Mouse (Mus musculus) MEL (cell line): ENCODE measurements at regions not wholly inside any gene's neighbourhood (a gene's known extent, or its start where the extent isn't known, plus 50 kb on each side); places are given as distances from the start of the nearest gene placed in this dataset.
A peak's percentile ranks its signal among the peaks of the same experiment; 100 is the strongest.

Experiments used
- DNase-seq: peaks from one replicate; pipeline ENCODE4 v3.0.0; 2011; ENCODE audit warnings: low read depth, low spot score
- H3K27ac ChIP-seq: 2 replicates; pipeline ENCODE4 v1.5.1; 2012; ENCODE audit warnings: low read depth, mild to moderate bottlenecking, control low read depth, low read length, moderate library complexity; ENCODE audit not compliant: control insufficient read depth
- H3K27me3 ChIP-seq, 2 experiments: fragments of 150-350 bp in 1 of 2; sonication (generic) in 1 of 2; 2 replicates each; pipeline ENCODE4 v1.6.1; 2012; ENCODE audit warnings: low read length in 2 of 2, mild to moderate bottlenecking in 2 of 2, improper control_type of control experiment in 1 of 2, moderate library complexity in 1 of 2; ENCODE audit not compliant: insufficient read depth in 2 of 2, control insufficient read depth in 1 of 2
- H3K36me3 ChIP-seq, 2 experiments: 2 replicates each; pipeline ENCODE4 v1.6.1; 2012 to 2014; ENCODE audit warnings: low read length in 2 of 2, improper control_type of control experiment in 1 of 2, inconsistent platforms in 1 of 2, mild to moderate bottlenecking in 1 of 2; ENCODE audit not compliant: insufficient read depth in 2 of 2, control insufficient read depth in 1 of 2
- H3K4me1 ChIP-seq, 2 experiments: fragments of 150-350 bp in 1 of 2; sonication (generic) in 1 of 2; 2 replicates each; pipeline ENCODE4 v1.6.1; 2012; ENCODE audit warnings: low read length in 2 of 2, improper control_type of control experiment in 1 of 2, mild to moderate bottlenecking in 1 of 2; ENCODE audit not compliant: insufficient read depth in 2 of 2, control insufficient read depth in 1 of 2
- H3K4me3 ChIP-seq, 2 experiments: fragments of 150-350 bp in 1 of 2; sonication (generic) in 1 of 2; 2 replicates each; pipeline ENCODE4 v1.5.1; 2012; ENCODE audit warnings: low read depth in 2 of 2, low read length in 2 of 2, mild to moderate bottlenecking in 2 of 2, moderate library complexity in 2 of 2, control low read depth in 1 of 2, improper control_type of control experiment in 1 of 2; ENCODE audit not compliant: control insufficient read depth in 1 of 2, insufficient read depth in 1 of 2
- H3K79me2 ChIP-seq: 2 replicates; pipeline ENCODE4 v1.6.1; 2012; ENCODE audit warnings: mild to moderate bottlenecking, low read length, moderate library complexity; ENCODE audit not compliant: control insufficient read depth, poor library complexity, insufficient read depth
- H3K9ac ChIP-seq: 2 replicates; pipeline ENCODE4 v1.6.1; 2012; ENCODE audit warnings: low read depth, mild to moderate bottlenecking, control low read depth, low read length, moderate library complexity; ENCODE audit not compliant: control insufficient read depth, poor library complexity, severe bottlenecking
- H3K9me3 ChIP-seq: fragments of 150-350 bp; sonication (generic); replicated peaks from 2 replicates; pipeline ENCODE4 v1.6.1; 2012; ENCODE audit warnings: mild to moderate bottlenecking, low read length, improper control_type of control experiment, moderate library complexity; ENCODE audit not compliant: insufficient read depth
- CHD2 ChIP-seq: IDR thresholded peaks from 2 replicates; pipeline ENCODE4 v1.6.1; 2011; ENCODE audit warnings: low read length, improper control_type of control experiment
- E2F4 ChIP-seq: IDR thresholded peaks from 2 replicates; pipeline ENCODE4 v1.6.1; 2011; ENCODE audit warnings: low read depth, low read length, improper control_type of control experiment, borderline replicate concordance
- ELF1 ChIP-seq: IDR thresholded peaks from 2 replicates; pipeline ENCODE4 v1.6.1; 2014; ENCODE audit warnings: low read depth, mild to moderate bottlenecking, inconsistent platforms, low read length, improper control_type of control experiment, moderate library complexity
- ETS1 ChIP-seq: IDR thresholded peaks from 2 replicates; pipeline ENCODE4 v1.6.1; 2012; ENCODE audit warnings: low read depth, mild to moderate bottlenecking, inconsistent platforms, low read length, improper control_type of control experiment, moderate library complexity
- GABPA ChIP-seq: IDR thresholded peaks from 2 replicates; pipeline ENCODE4 v1.6.1; 2012; ENCODE audit warnings: low read depth, mild to moderate bottlenecking, inconsistent platforms, low read length, improper control_type of control experiment, moderate library complexity
- HCFC1 ChIP-seq: IDR thresholded peaks from 2 replicates; pipeline ENCODE4 v1.6.1; 2012; ENCODE audit warnings: low read depth, mild to moderate bottlenecking, inconsistent platforms, low read length, improper control_type of control experiment, moderate library complexity
- KAT2A ChIP-seq: conservative IDR thresholded peaks from 2 replicates; pipeline ENCODE4 v1.6.1; 2012; ENCODE audit warnings: low read depth, low read length, improper control_type of control experiment, inconsistent platforms
- MAZ ChIP-seq: IDR thresholded peaks from 2 replicates; pipeline ENCODE4 v1.6.1; 2012; ENCODE audit warnings: low read depth, mild to moderate bottlenecking, inconsistent platforms, low read length, improper control_type of control experiment
- MEF2A ChIP-seq: IDR thresholded peaks from 2 replicates; pipeline ENCODE4 v1.6.1; 2014; ENCODE audit warnings: low read depth, mild to moderate bottlenecking, inconsistent platforms, low read length, improper control_type of control experiment; ENCODE audit not compliant: poor library complexity, insufficient replicate concordance, severe bottlenecking; ENCODE audit errors: extremely low read depth
- MXI1 ChIP-seq: IDR thresholded peaks from 2 replicates; pipeline ENCODE4 v1.6.1; 2011; ENCODE audit warnings: mild to moderate bottlenecking, low read depth, low read length, improper control_type of control experiment
- MYB ChIP-seq: IDR thresholded peaks from 2 replicates; pipeline ENCODE4 v1.6.1; 2011; ENCODE audit warnings: mild to moderate bottlenecking, low read depth, low read length, improper control_type of control experiment
- NELFE ChIP-seq: IDR thresholded peaks from 2 replicates; pipeline ENCODE4 v1.6.1; 2011; ENCODE audit warnings: low read depth, low read length, improper control_type of control experiment
- NRF1 ChIP-seq: IDR thresholded peaks from 2 replicates; pipeline ENCODE4 v1.6.1; 2014; ENCODE audit warnings: low read depth, mild to moderate bottlenecking, inconsistent platforms, low read length, improper control_type of control experiment, moderate library complexity; ENCODE audit not compliant: poor library complexity, insufficient read depth, severe bottlenecking
- POLR2AphosphoS5 ChIP-seq: IDR thresholded peaks from 2 replicates; pipeline ENCODE4 v1.6.1; 2012; ENCODE audit warnings: low read depth, borderline replicate concordance, mild to moderate bottlenecking, inconsistent platforms, low read length, moderate library complexity, mixed read lengths
- RCOR1 ChIP-seq: IDR thresholded peaks from 2 replicates; pipeline ENCODE4 v1.6.1; 2012; ENCODE audit warnings: low read depth, mild to moderate bottlenecking, inconsistent platforms, low read length, improper control_type of control experiment
- SIN3A ChIP-seq: IDR thresholded peaks from 2 replicates; pipeline ENCODE4 v1.6.1; 2012; ENCODE audit warnings: low read length, improper control_type of control experiment, inconsistent platforms
- SMC3 ChIP-seq: IDR thresholded peaks from 2 replicates; pipeline ENCODE4 v1.6.1; 2011; ENCODE audit warnings: low read depth, low read length, improper control_type of control experiment
- TCF12 ChIP-seq: IDR thresholded peaks from 2 replicates; pipeline ENCODE4 v1.6.1; 2014; ENCODE audit warnings: low read depth, mild to moderate bottlenecking, inconsistent platforms, low read length, improper control_type of control experiment, moderate library complexity
- USF1 ChIP-seq: IDR thresholded peaks from 2 replicates; pipeline ENCODE4 v1.6.1; 2014; ENCODE audit warnings: low read depth, mild to moderate bottlenecking, inconsistent platforms, low read length, improper control_type of control experiment, moderate library complexity
- USF2 ChIP-seq, 2 experiments: IDR thresholded peaks; 2 replicates each; pipeline ENCODE4 v1.6.1; 2011 to 2012; ENCODE audit warnings: improper control_type of control experiment in 2 of 2, low read length in 2 of 2, borderline replicate concordance in 1 of 2, inconsistent platforms in 1 of 2, low read depth in 1 of 2, mild to moderate bottlenecking in 1 of 2; ENCODE audit not compliant: insufficient read depth in 1 of 2
- ZC3H11A ChIP-seq: IDR thresholded peaks from 2 replicates; pipeline ENCODE4 v1.6.1; 2012; ENCODE audit warnings: low read depth, mild to moderate bottlenecking, inconsistent platforms, low read length, improper control_type of control experiment
- ZMIZ1 ChIP-seq: IDR thresholded peaks from 2 replicates; pipeline ENCODE4 v1.6.1; 2012; ENCODE audit warnings: low read depth, mild to moderate bottlenecking, inconsistent platforms, low read length, improper control_type of control experiment, moderate library complexity

DNA sequence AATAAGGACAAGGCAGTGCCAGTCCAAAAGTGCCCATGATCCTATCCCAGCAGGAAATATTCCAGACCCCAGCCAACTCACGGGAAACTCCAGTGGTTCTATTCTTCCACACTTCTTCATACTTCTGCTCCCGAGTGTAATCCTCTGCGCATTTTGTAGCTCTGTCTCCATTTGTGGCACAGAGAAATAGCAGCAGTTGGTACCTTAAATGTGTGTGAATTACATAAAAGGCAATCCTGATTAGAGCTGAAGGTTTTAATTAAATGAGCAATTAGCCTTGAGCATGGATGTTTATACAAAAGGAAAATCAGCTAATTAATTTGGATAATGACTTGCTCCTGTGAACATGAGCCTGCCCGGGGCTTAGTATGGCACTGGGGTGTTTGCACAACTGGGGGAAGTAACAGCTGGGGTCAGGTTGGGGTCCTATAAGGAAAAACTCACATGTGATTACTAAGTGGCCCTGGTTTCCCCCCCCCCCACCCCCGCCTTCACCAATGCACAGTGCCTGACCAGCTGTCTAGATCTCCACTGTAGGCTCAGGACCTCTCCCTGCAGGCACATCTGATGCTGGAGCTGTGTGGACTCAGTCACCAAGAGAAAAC lies 110.9 kb upstream of the Irs2 start:
- DNase-seq: no peak
- H3K4me3 ChIP-seq: no peak overlapping the region
- H3K9ac ChIP-seq: no peak overlapping the region
- H3K4me1 ChIP-seq: 0 out of 4 replicates have a peak, but pooled peaks cover 0 to 2% of the 10 kb centered on the region in 2 experiments
- TF ChIP-seq E2F4 (no peak), TCF12 (no peak), NELFE (no peak), ZC3H11A (no peak), HCFC1 (no peak), MAZ (no peak), USF1 (no peak), MXI1 (no peak), RCOR1 (no peak), SIN3A (no peak), ELF1 (no peak), SMC3 (no peak), GABPA (no peak), USF2 (IDR thresholded peaks at IDR 0.05; ENCODE audit: borderline replicate concordance in 1 of 2, insufficient read depth in 1 of 2, low read depth in 1 of 2, low read length in 2 of 2) (no peak), CHD2 (no peak), MYB (no peak), MEF2A (no peak), ZMIZ1 (no peak)
- H3K36me3 ChIP-seq: no peaks in the 10 kb centered on the region
- H3K27ac ChIP-seq: no peak overlapping the region
- H3K9me3 ChIP-seq: no peaks in the 10 kb centered on the region
- H3K79me2 ChIP-seq: no peaks in the 10 kb centered on the region
- no peaks in the 10 kb centered on the region for H3K27me3 ChIP-seq

DNA sequence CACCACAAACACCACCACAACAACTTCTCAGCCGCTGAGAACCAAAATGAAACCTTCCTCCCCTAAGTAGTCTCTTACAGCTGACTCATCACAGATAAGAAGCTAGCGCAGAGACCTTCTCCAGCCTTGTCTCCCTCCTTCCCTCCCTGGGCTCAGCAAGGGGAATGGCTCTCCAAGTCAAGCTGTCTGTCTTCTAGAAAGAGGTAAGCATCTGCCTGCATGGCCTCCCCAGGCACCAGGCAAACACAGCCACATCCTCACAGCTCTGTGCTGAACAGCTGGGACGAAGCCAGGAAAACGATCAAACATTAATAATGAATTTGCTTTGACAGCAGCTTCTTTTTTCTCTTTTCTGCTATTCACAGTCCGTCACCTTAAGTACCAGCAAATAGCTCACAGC lies 108.3 kb upstream of the Irs2 start:
- peak; percentile 13 for DNase-seq
- no peaks in the 10 kb centered on the region for H3K9me3 ChIP-seq
- H3K27ac ChIP-seq: no peak overlapping the region
- H3K9ac ChIP-seq: no peak overlapping the region
- 0 out of 2 replicates have a peak, but pooled peaks have one; percentile 20 for TF ChIP-seq ETS1
- no peak for TF ChIP-seq RCOR1
- TF ChIP-seq NRF1: no peak
- no peak for TF ChIP-seq KAT2A
- no peak for TF ChIP-seq POLR2AphosphoS5
- 0 out of 4 replicates have a peak, but pooled peaks cover 0 to 5% of the 10 kb centered on the region in 2 experiments for H3K4me1 ChIP-seq
- H3K4me3 ChIP-seq: peak overlapping the region in 1 of 2 experiments; percentile 0; a peak in 1 of 4 replicates
- no peaks in the 10 kb centered on the region for H3K79me2 ChIP-seq
- no peaks in the 10 kb centered on the region; a peak in 1 of 4 replicates for H3K36me3 ChIP-seq
- H3K27me3 ChIP-seq: no peaks in the 10 kb centered on the region
